Comparison of ENCODE assay signal across 9 mouse cellular contexts in the genomic region with DNA sequence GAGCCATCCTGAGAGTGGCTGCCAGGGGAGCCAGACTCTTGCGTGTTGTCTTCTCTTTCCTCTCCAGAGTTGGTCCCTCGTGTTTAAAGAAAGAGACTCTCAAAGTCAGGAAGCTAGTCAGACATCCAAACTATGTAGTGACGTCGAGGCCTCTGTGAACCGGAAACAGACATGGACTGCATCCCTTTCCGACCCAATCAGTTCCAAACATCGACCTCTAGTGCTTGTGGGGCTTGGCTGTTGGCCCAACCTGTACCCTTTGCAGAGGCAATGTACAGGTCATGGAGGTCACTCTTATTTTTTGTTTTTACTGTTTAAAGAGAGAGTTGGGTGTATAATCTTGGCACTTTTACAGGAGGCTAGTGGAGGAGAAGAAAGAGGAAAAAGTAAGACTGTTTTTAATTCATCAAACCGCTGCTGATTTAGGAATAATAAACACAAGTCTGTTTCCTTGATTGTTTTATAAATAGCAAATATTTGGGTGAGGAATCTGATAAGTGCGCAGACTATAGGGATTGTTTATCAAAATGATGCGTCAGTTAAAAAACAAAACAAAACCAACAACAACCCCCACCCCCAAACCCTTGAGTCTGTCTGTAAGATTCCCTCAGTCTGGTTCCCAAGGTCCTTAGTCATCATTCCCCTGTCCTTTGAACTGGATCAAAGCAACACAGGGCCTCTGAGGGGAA.
A peak's percentile ranks its signal among the peaks of the same experiment; 100 is the strongest.
DNase-seq lines count a peak whose midpoint lies in the region; ATAC-seq lines count a peak whose summit lies in the region.
"Had no signal": no experiment of that assay in that cellular context is flagged by ENCODE, and none has a peak within 500 bp of the region (broad histone marks: within the 10 kb centered on the region; RNA-seq: fewer than 3 reads in every experiment).

No protein-coding gene starts in this region.

- DNase-seq in gastrocnemius, postnatal 14 days: peak; percentile 6
- no peak for DNase-seq in gastrocnemius, postnatal 36 days
- peak; percentile 26 for DNase-seq in heart, adult 8-10 months (ENCODE audit: low spot score)
- peak; percentile 72 for DNase-seq in lung, postnatal 25 days (ENCODE audit: low spot score)
- DNase-seq in frontal cortex, adult 2 months (ENCODE audit: extremely low spot score in 1 of 2, low spot score in 1 of 2): no peak
- no peak for DNase-seq in frontal cortex, postnatal 14 days (ENCODE audit: low spot score in 2 of 2)
- no peak for DNase-seq in retina, postnatal 1 day

- no peak overlapping the region for H3K9ac ChIP-seq in kidney, embryonic 14.5 days (ENCODE audit: low read depth, low read length)

- H3K27me3 ChIP-seq in kidney, embryonic 14.5 days (ENCODE audit: control insufficient read depth, insufficient read depth, low read length): no peaks in the 10 kb centered on the region

- peaks cover 5% of the 10 kb centered on the region; the same call in 1 of the 2 replicates for H3K4me1 ChIP-seq in kidney, embryonic 14.5 days (ENCODE audit: control insufficient read depth, insufficient read depth, low read length)

- WGBS in kidney, embryonic 14.5 days: 54% methylated on average over 10 of the region's 10 CpGs

- H3K4me2 ChIP-seq in kidney, embryonic 14.5 days (replicated peaks; ENCODE audit: low read depth, low read length): no peak overlapping the region

- no peaks in the 10 kb centered on the region for H3K36me3 ChIP-seq in kidney, embryonic 14.5 days (ENCODE audit: control insufficient read depth, insufficient read depth, low read length)

- H3K9me3 ChIP-seq in kidney, embryonic 14.5 days (ENCODE audit: control insufficient read depth, low read length): no peaks in the 10 kb centered on the region

- H3K27ac ChIP-seq in kidney, embryonic 14.5 days (ENCODE audit: low read depth, low read length): no peak overlapping the region; the same call in 1 of the 2 replicates
- H3K27ac ChIP-seq: heart, adult 2 months had no signal

- ATAC-seq in kidney, embryonic 14.5 days (ENCODE audit: low FRiP score, low TSS enrichment): peak; percentile 50; the same call in 1 of the 2 replicates

- intact Hi-C loops in gastrocnemius, postnatal 14 days (cut with DNase I; ENCODE audit: low total_unique reads): no loop called here
- intact Hi-C loops in gastrocnemius, postnatal 36 days (cut with DNase I): no loop called here

- no peak overlapping the region for H3K4me3 ChIP-seq in kidney, embryonic 14.5 days (ENCODE audit: low read length)
- H3K4me3 ChIP-seq: heart, adult 2 months had no signal

Comparison
In these comparisons a context has a peak if more than half of its experiments do, and no peak if none do; other contexts are left out.
1. DNase-seq: peak in gastrocnemius, postnatal 14 days (single experiment), heart, adult 8-10 months (single experiment) and lung, postnatal 25 days (single experiment); none in gastrocnemius, postnatal 36 days (0 of 2), frontal cortex, adult 2 months (0 of 2), frontal cortex, postnatal 14 days (0 of 2) and retina, postnatal 1 day (single experiment).